Mouse (Mus musculus) bone marrow macrophage, adult 2 months (primary cell): ENCODE measurements around the gene Fam78a.

Experiments used
- CTCF ChIP-seq: IDR thresholded peaks from 2 replicates; pipeline ENCODE4 v1.5.1; 2012; ENCODE audit warnings: low read depth, mild to moderate bottlenecking, low read length, moderate library complexity
- POLR2A ChIP-seq: IDR thresholded peaks from 2 replicates; pipeline ENCODE4 v1.6.1; 2012; ENCODE audit warnings: mild to moderate bottlenecking, low read depth, low read length, borderline replicate concordance

- TF ChIP-seq CTCF, result no peak
- TF ChIP-seq POLR2A, result no peak
These were observed 4.0 kb downstream of the Fam78a start for GRCm38 (mm10) chr2:32080681-32081080.
